Mouse (Mus musculus): ENCODE measurements at regions not wholly inside any gene's neighbourhood (a gene's known extent, or its start where the extent isn't known, plus 50 kb on each side); places are given as distances from the start of the nearest gene placed in this dataset.
"Not testable (repeated sequence)": the region's sequence is repeated elsewhere in the genome, so short reads cannot be mapped to it uniquely, and the experiment has no call there.

- not testable (repeated sequence) for H3K4me2 ChIP-seq (ENCODE audit: low read depth, low read length); H3K9me3 ChIP-seq (replicated peaks; ENCODE audit: control insufficient read depth, low read length); H3K4me1 ChIP-seq (ENCODE audit: control insufficient read depth, insufficient read depth, low read length); ATAC-seq (replicated peaks; ENCODE audit: insufficient number of reproducible peaks, low FRiP score, low TSS enrichment, low read depth); H3K27ac ChIP-seq (replicated peaks; ENCODE audit: low read depth, low read length); H3K9ac ChIP-seq (replicated peaks; ENCODE audit: low read length); H3K4me3 ChIP-seq (ENCODE audit: low read depth, low read length); H3K27me3 ChIP-seq (ENCODE audit: control insufficient read depth, insufficient read depth, low read length); DNase-seq (ENCODE audit: low spot score); H3K36me3 ChIP-seq (replicated peaks; ENCODE audit: control insufficient read depth, insufficient read depth, low read depth, low read length)
- WGBS, result 93% methylated on average over 12 of the region's 12 CpGs
Measured at GRCm38 (mm10) chr9:51668976-51669375, 96.2 kb upstream of the Arhgap20 start.

GRCm38 (mm10) chr9:51670531-51670930 is 94.6 kb upstream of the Arhgap20 start:
- H3K27me3 ChIP-seq (ENCODE audit: control insufficient read depth, insufficient read depth, low read length), result no peaks in the 10 kb centered on the region
- no peak overlapping the region for H3K9ac ChIP-seq (replicated peaks; ENCODE audit: low read length)
- no peak overlapping the region for H3K27ac ChIP-seq (replicated peaks; ENCODE audit: low read depth, low read length)
- WGBS, result 85% methylated on average over 2 of the region's 2 CpGs
- H3K36me3 ChIP-seq (replicated peaks; ENCODE audit: control insufficient read depth, insufficient read depth, low read depth, low read length), result no peaks in the 10 kb centered on the region
- DNase-seq (ENCODE audit: low spot score) (no peak), ATAC-seq (replicated peaks; ENCODE audit: insufficient number of reproducible peaks, low FRiP score, low TSS enrichment, low read depth) (no peak)
- H3K4me1 ChIP-seq (ENCODE audit: control insufficient read depth, insufficient read depth, low read length), result no peaks in the 10 kb centered on the region
- no peak overlapping the region for H3K4me3 ChIP-seq (ENCODE audit: low read depth, low read length)
- no peaks in the 10 kb centered on the region for H3K9me3 ChIP-seq (replicated peaks; ENCODE audit: control insufficient read depth, low read length)
- no peak overlapping the region for H3K4me2 ChIP-seq (ENCODE audit: low read depth, low read length)

GRCm38 (mm10) chr9:51686536-51686935 is 78.6 kb upstream of the Arhgap20 start:
- no peaks in the 10 kb centered on the region for H3K36me3 ChIP-seq (replicated peaks; ENCODE audit: control insufficient read depth, insufficient read depth, low read depth, low read length)
- ATAC-seq (replicated peaks; ENCODE audit: insufficient number of reproducible peaks, low FRiP score, low TSS enrichment, low read depth) (no peak), DNase-seq (ENCODE audit: low spot score) (no peak)
- no peak overlapping the region for H3K27ac ChIP-seq (replicated peaks; ENCODE audit: low read depth, low read length)
- no peaks in the 10 kb centered on the region for H3K4me1 ChIP-seq (ENCODE audit: control insufficient read depth, insufficient read depth, low read length)
- H3K9me3 ChIP-seq (replicated peaks; ENCODE audit: control insufficient read depth, low read length), result no peaks in the 10 kb centered on the region
- 73% methylated on average over 1 of the region's 1 CpGs for WGBS
- no peaks in the 10 kb centered on the region for H3K27me3 ChIP-seq (ENCODE audit: control insufficient read depth, insufficient read depth, low read length)
- H3K9ac ChIP-seq (replicated peaks; ENCODE audit: low read length), result no peak overlapping the region
- H3K4me3 ChIP-seq (ENCODE audit: low read depth, low read length), result no peak overlapping the region
- no peak overlapping the region for H3K4me2 ChIP-seq (ENCODE audit: low read depth, low read length)

- no peak overlapping the region for H3K9ac ChIP-seq (replicated peaks; ENCODE audit: low read length)
- ATAC-seq (replicated peaks; ENCODE audit: insufficient number of reproducible peaks, low FRiP score, low TSS enrichment, low read depth), result no peak
- H3K4me2 ChIP-seq (ENCODE audit: low read depth, low read length), result no peak overlapping the region
- H3K9me3 ChIP-seq (replicated peaks; ENCODE audit: control insufficient read depth, low read length), result no peaks in the 10 kb centered on the region
- H3K27me3 ChIP-seq (ENCODE audit: control insufficient read depth, insufficient read depth, low read length), result no peaks in the 10 kb centered on the region
- H3K4me3 ChIP-seq (ENCODE audit: low read depth, low read length), result no peak overlapping the region
- no peak overlapping the region for H3K27ac ChIP-seq (replicated peaks; ENCODE audit: low read depth, low read length)
- H3K36me3 ChIP-seq (replicated peaks; ENCODE audit: control insufficient read depth, insufficient read depth, low read depth, low read length), result no peaks in the 10 kb centered on the region
- H3K4me1 ChIP-seq (ENCODE audit: control insufficient read depth, insufficient read depth, low read length), result no peaks in the 10 kb centered on the region
- 85% methylated on average over 3 of the region's 3 CpGs for WGBS
- DNase-seq (ENCODE audit: low spot score), result no peak
Measured at GRCm38 (mm10) chr9:51714326-51714725, 50.8 kb upstream of the Arhgap20 start.
